Mouse (Mus musculus): ENCODE data around the gene Spaca4. TPM values are rescaled to one million over a fixed set of nuclear protein-coding genes. Genes with fewer than 3 reads are reported as not detected.

Gene Spaca4
- total and polyA plus RNA-seq, 3 experiments: not detected

DNA sequence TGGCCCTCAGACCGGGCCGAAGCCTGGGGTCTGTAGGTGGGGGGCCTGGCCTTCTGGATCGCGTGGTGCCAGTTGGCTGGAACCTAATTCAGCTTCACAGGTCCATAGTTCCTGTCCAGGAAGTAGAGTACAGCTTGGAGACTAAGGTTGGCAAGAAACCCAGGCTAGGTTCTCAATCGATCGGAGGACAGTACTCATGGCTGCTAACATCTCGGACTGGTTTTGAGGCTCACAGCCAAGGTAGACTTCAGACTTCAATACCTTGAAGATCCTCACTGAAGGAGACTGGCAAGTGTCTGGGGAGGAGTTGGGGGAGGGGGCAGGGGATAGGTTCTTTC is 4.4 kb downstream of the Spaca4 start:
- H3K27me3 ChIP-seq (ENCODE audit: control insufficient read depth, insufficient read depth, low read length): no peaks in the 10 kb centered on the region
- intact Hi-C loops (cut with DNase I): loop anchor here (5.0 kb wide), 1 partner anchor 86 kb away; no protein-coding TSS in a partner anchor
- no peaks in the 10 kb centered on the region; the same call in 1 of the 2 replicates for H3K79me2 ChIP-seq (replicated peaks; ENCODE audit: control insufficient read depth, insufficient read depth, low read length)
- peaks cover 5% of the 10 kb centered on the region for H3K4me1 ChIP-seq (ENCODE audit: control insufficient read depth, insufficient read depth, low read length)
- no peak for DNase-seq
- H3K9ac ChIP-seq (ENCODE audit: low read depth, low read length): no peak overlapping the region
- TF ChIP-seq POLR2A (IDR thresholded peaks at IDR 0.05; ENCODE audit: insufficient read depth, low read depth, low read length): no peak
- 67% methylated on average over 7 of the region's 7 CpGs for WGBS
- H3K4me3 ChIP-seq: no peak overlapping the region
- H3K36me3 ChIP-seq (ENCODE audit: control insufficient read depth, insufficient read depth, low read length): peaks cover 3% of the 10 kb centered on the region
- no peak overlapping the region for H3K27ac ChIP-seq

DNA sequence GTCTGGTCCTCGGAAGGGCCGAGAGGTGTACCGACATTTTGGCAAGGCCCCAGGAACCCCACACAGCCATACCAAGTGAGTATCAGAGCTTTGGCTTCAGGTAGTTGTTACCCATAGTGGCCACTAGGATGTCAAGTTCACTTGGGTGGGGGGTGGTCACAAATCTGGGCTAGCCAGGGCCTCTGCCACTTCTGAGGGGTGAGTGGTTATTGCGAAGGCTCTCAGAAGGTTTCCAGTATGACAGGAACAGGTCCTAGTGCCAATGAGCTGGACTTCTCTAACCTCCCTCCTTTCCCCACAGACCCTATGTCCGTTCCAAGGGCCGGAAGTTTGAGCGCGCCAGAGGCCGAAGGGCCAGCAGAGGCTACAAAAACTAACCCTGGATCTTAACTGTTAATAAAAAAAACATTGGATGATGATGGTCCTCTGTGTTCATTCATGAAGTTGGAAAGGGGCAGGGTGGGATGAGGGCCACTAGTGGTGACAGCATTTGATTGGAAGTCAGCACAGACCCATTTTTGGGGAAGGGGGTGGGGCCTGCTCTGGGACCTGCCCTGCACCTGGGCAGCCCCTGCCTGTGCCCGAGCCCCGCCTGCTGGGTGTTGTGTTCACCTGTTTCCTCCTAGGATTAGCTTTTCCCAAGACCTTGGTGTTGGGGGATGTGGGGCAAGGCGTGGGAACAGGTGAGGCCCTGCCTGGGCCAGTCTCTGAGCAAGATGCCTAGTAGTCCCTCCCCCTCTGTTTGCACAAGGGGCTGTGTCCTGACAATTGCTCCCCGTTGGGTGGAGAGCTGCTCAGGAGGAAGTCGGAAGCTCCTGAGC is 5.0 kb downstream of the Spaca4 start, which contains the start of gene Fam83e:
TSS of gene Fam83e (plus strand) at position 800 of the 821 bp plus-strand sequence.
- Histone ChIP-seq H3K4me1 (ENCODE audit: control insufficient read depth, insufficient read depth, low read length) (peaks cover 8% of the 10 kb centered on the region), H3K27me3 (ENCODE audit: control insufficient read depth, insufficient read depth, low read length) (no peaks in the 10 kb centered on the region), H3K4me3 (no peak within 1 kb of the TSS), H3K9ac (ENCODE audit: low read depth, low read length) (no peak within 1 kb of the TSS), H3K27ac (no peak within 1 kb of the TSS), H3K79me2 (replicated peaks; ENCODE audit: control insufficient read depth, insufficient read depth, low read length) (no peaks in the 10 kb centered on the region; the same call in 1 of the 2 replicates), H3K36me3 (ENCODE audit: control insufficient read depth, insufficient read depth, low read length) (peaks cover 3% of the 10 kb centered on the region)
- 73% methylated on average over 14 of the region's 14 CpGs for WGBS
- DNase-seq: peak in 1 of 2 experiments; percentile 25
- TF ChIP-seq POLR2A (IDR thresholded peaks at IDR 0.05; ENCODE audit: insufficient read depth, low read depth, low read length) (no peak), CTCF (IDR thresholded peaks at IDR 0.05) (peak; percentile 35), EP300 (IDR thresholded peaks at IDR 0.05; ENCODE audit: insufficient read depth, low read depth, low read length) (no peak)
- intact Hi-C loops (cut with DNase I): loop anchor here (5.0 kb wide), 1 partner anchor 87 kb away; no protein-coding TSS in a partner anchor

DNA sequence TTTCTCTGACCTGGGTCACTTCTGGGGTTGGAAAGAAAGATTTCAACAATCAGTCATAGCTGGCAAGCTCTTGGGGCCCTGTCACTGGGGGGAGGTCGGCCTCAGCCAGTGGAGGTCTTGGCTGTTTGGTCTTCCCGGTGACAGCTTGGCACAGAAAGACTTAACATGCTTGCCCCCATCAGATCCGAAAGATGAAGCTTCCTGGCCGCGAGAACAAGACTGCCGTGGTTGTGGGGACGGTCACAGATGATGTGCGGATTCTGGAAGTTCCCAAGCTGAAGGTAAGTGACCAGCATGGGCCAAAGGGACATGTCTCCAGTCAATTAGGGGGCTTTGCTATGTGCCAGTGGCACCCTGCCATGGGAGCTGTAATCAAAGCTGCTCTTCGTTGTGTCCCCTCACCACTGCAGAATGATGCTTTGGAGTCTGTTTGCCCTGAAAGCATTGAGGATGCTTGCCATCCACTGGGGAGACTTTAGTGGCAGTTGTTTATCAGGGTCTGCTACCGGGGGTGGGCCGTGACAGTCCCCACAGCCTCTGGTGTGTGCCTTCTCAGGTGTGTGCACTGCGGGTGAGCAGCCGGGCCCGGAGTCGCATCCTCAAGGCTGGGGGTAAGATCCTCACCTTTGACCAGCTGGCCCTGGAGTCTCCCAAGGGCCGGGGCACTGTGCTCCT is 5.7 kb downstream of the Spaca4 start:
- peaks cover 3% of the 10 kb centered on the region for H3K36me3 ChIP-seq (ENCODE audit: control insufficient read depth, insufficient read depth, low read length)
- no peaks in the 10 kb centered on the region; the same call in 1 of the 2 replicates for H3K79me2 ChIP-seq (replicated peaks; ENCODE audit: control insufficient read depth, insufficient read depth, low read length)
- intact Hi-C loops (cut with DNase I): loop anchor here (5.0 to 10.0 kb wide), 3 partner anchors 87 to 975 kb away; partner anchors contain the start of genes Ccdc114, Emp3 and Vrk3
- no peak for DNase-seq
- H3K9ac ChIP-seq (ENCODE audit: low read depth, low read length): no peak overlapping the region
- no peaks in the 10 kb centered on the region for H3K27me3 ChIP-seq (ENCODE audit: control insufficient read depth, insufficient read depth, low read length)
- TF ChIP-seq CTCF (IDR thresholded peaks at IDR 0.05): no peak
- no peak for TF ChIP-seq POLR2A (IDR thresholded peaks at IDR 0.05; ENCODE audit: insufficient read depth, low read depth, low read length)
- TF ChIP-seq EP300 (IDR thresholded peaks at IDR 0.05; ENCODE audit: insufficient read depth, low read depth, low read length): no peak
- no peak overlapping the region for H3K4me3 ChIP-seq
- no peak overlapping the region for H3K27ac ChIP-seq
- WGBS: 88% methylated on average over 16 of the region's 16 CpGs
- peaks cover 11% of the 10 kb centered on the region for H3K4me1 ChIP-seq (ENCODE audit: control insufficient read depth, insufficient read depth, low read length)

DNA sequence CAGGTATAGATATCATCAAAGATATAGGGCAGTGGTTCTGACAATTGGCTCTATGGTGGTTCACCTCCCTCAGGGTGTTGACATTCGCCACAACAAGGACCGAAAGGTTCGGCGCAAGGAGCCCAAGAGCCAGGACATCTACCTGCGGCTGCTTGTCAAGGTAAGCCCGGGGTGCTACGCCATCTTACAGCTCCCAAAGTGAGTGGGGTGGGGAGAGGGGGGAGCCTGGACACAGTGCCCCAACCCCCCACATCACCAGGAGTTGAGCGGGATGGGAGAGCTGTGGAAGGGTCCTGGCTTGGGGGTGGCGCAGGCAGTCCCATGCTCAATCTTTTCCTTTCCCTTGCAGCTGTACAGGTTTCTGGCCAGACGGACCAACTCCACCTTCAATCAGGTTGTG is 6.4 kb downstream of the Spaca4 start:
- no peaks in the 10 kb centered on the region for H3K27me3 ChIP-seq (ENCODE audit: control insufficient read depth, insufficient read depth, low read length)
- DNase-seq: no peak
- H3K4me3 ChIP-seq: peak overlapping the region; percentile 86
- H3K4me1 ChIP-seq (ENCODE audit: control insufficient read depth, insufficient read depth, low read length): peaks cover 11% of the 10 kb centered on the region
- 78% methylated on average over 10 of the region's 10 CpGs for WGBS
- no peak overlapping the region for H3K27ac ChIP-seq
- intact Hi-C loops (cut with DNase I): loop anchor here (5.0 to 10.0 kb wide), 2 partner anchors 203 to 974 kb away; partner anchors contain the start of genes Ccdc114, Emp3 and Vrk3
- no peaks in the 10 kb centered on the region; the same call in 1 of the 2 replicates for H3K79me2 ChIP-seq (replicated peaks; ENCODE audit: control insufficient read depth, insufficient read depth, low read length)
- TF ChIP-seq POLR2A (IDR thresholded peaks at IDR 0.05; ENCODE audit: insufficient read depth, low read depth, low read length) (no peak), EP300 (IDR thresholded peaks at IDR 0.05; ENCODE audit: insufficient read depth, low read depth, low read length) (no peak), CTCF (IDR thresholded peaks at IDR 0.05) (no peak)
- H3K9ac ChIP-seq (ENCODE audit: low read depth, low read length): no peak overlapping the region
- peaks cover 3% of the 10 kb centered on the region for H3K36me3 ChIP-seq (ENCODE audit: control insufficient read depth, insufficient read depth, low read length)

DNA sequence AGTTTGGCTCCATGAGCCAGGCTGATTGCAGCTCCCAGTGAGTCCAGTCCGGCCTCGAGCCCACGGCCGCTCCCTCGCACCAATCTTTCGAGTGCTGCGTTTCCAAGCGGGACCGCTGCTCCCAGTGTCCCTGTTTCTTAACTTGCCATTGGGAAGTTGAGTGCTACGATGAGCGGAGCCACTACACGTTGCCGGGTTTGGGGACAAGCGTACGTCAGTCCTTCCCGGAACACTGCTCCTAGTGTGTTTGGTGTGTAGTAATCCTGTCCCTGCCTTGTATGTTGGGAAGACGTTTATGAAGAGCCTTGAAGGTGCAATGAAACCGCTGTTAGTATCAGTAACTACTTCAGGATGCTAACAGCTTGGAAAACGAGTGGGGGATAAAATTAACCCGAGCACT is 7.3 kb downstream of the Spaca4 start:
- Histone ChIP-seq H3K27me3 (ENCODE audit: control insufficient read depth, insufficient read depth, low read length) (no peaks in the 10 kb centered on the region), H3K4me3 (peak overlapping the region; percentile 86), H3K79me2 (replicated peaks; ENCODE audit: control insufficient read depth, insufficient read depth, low read length) (no peaks in the 10 kb centered on the region; the same call in 1 of the 2 replicates), H3K9ac (ENCODE audit: low read depth, low read length) (peak overlapping the region; percentile 83), H3K36me3 (ENCODE audit: control insufficient read depth, insufficient read depth, low read length) (peaks cover 3% of the 10 kb centered on the region), H3K4me1 (ENCODE audit: control insufficient read depth, insufficient read depth, low read length) (peaks cover 12% of the 10 kb centered on the region), H3K27ac (peak overlapping the region; percentile 96)
- TF ChIP-seq POLR2A (IDR thresholded peaks at IDR 0.05; ENCODE audit: insufficient read depth, low read depth, low read length): no peak
- no peak for TF ChIP-seq CTCF (IDR thresholded peaks at IDR 0.05)
- no peak for TF ChIP-seq EP300 (IDR thresholded peaks at IDR 0.05; ENCODE audit: insufficient read depth, low read depth, low read length)
- intact Hi-C loops (cut with DNase I): loop anchor here (1.0 to 10.0 kb wide), 3 partner anchors 113 to 974 kb away; partner anchors contain the start of genes Ccdc114, Emp3 and Vrk3
- under 1% methylated on average over 20 of the region's 20 CpGs for WGBS
- no peak for DNase-seq

All from heart, adult 2 months (tissue).